Mouse (Mus musculus) heart, embryonic 11.5 days (tissue): ENCODE measurements around the gene Disp1. TPM values are rescaled to one million over a fixed set of nuclear protein-coding genes. Genes with fewer than 3 reads are reported as not detected.

ENCODE experiments used
- microRNA-seq: library from miRNA; unstranded; fragments of <30 nt; microRNA quantifications from one replicate; pipeline ENCODE4, GENCODE M21; 2016; ENCODE audit warnings: borderline number of aligned reads
- polyA plus RNA-seq: library from polyadenylated mRNA; unstranded; fragments of >200 nt; fragmentation: Nextera tagmentation; extraction: Ambion mirVana; gene quantifications from 2 replicates; pipeline ENCODE4 v1.2.1, GENCODE M21; 2014

Gene Disp1
- polyA plus RNA-seq, 1 experiment from 2014 or later: 12.6 TPM

Small RNAs within 50 kb of the gene (microRNA-seq; reads per million reads assigned to microRNA genes)
- gene Gm24975: not detected

Other genes starting within 250 kb of the Disp1 start
- 16.0 and 21.7 TPM in 2 replicates for gene Aida, start 75.1 kb upstream of the Disp1 start, polyA plus RNA-seq
- 43.1 and 45.3 TPM in 2 replicates for gene Brox, start 75.7 kb upstream of the Disp1 start, polyA plus RNA-seq
- gene Mia3, start 148.0 kb upstream of the Disp1 start, polyA plus RNA-seq: 72.7 and 78.4 TPM in 2 replicates
- gene Taf1a, start 167.5 kb upstream of the Disp1 start, polyA plus RNA-seq: 14.7 and 14.8 TPM in 2 replicates
- 0.27 and 0.42 TPM in 2 replicates for gene Hhipl2, start 196.7 kb upstream of the Disp1 start, polyA plus RNA-seq